Mouse (Mus musculus): ENCODE measurements around the gene Fam187b. TPM values are rescaled to one million over a fixed set of nuclear protein-coding genes. Genes with fewer than 3 reads are reported as not detected.

Fam187b gene
- polyA plus RNA-seq, 1 experiment from 2014 or later: 0.38 TPM

DNA sequence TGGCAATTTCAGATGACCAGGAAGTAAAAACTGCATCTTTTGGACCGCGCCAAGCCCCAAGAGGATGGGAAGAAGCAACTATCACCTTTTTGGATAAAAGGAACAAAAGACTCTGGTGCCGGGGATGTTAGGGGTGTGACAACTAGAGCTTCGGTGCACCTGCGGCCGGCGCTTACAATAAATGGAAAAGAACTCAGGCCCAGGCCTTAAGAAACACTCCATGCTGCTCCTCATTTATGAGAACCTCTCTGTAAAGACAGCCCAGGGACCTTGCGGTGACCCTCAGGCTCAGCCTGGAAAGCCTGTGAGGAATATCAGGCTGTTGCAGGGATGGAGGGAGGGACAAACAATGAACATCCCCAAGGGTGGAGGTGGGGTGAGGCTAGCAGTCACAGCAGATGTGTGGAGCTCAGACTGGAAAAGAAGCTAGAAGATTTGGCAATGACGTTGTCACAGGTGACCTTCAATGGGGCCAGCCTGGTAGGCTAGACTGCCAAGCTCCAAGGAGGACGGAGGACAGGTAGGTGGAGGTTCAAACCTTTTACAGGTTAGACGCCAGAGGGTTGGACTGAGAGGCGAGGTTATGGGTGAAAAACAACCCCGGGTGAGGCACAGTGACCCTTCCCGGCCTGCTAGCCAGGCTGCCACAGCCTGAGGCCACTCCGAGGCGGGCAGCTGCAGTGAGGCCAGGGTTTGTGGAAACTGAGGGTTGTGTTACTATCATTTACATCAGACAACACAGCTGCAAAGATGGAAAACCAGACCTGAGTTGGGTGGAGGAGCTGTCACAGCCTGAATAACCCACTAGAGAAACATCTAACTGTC is 20.9 kb upstream of the Fam187b start:
- H3K4me3 ChIP-seq (replicated peaks): no peak overlapping the region
- no peak overlapping the region for H3K27ac ChIP-seq
- no peak overlapping the region for H3K9ac ChIP-seq (replicated peaks)
- 95% methylated on average over 16 of the region's 16 CpGs for WGBS
- no peak for ATAC-seq
- H3K36me3 ChIP-seq: peaks cover 59% of the 10 kb centered on the region
- no peak overlapping the region for H3K4me2 ChIP-seq (replicated peaks)
- no peaks in the 10 kb centered on the region for H3K27me3 ChIP-seq
- peaks cover 11% of the 10 kb centered on the region for H3K4me1 ChIP-seq (replicated peaks)
- no peaks in the 10 kb centered on the region for H3K9me3 ChIP-seq

DNA sequence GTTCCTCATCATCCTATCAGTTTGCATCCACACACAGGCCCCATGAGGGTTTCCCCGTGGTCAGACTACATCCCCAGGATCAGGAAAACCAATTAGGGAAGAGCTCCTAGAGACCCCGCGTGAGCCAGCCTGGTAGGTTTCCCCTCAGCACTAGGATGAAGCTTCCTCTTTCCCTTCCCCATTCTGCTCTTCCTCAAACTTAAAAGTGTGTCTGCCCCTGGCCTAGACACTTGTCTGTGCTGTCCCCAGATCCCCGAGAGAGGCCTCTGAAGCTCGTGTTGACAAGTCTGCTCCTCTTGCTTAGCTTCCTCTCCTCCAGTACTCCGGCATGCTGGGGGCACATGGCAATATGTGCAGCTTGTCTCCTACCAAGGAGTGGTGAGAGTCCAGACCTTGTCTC is 20.1 kb upstream of the Fam187b start:
- Histone ChIP-seq H3K9ac (replicated peaks) (no peak overlapping the region), H3K4me1 (replicated peaks) (peaks cover 19% of the 10 kb centered on the region), H3K27ac (no peak overlapping the region), H3K9me3 (no peaks in the 10 kb centered on the region), H3K4me3 (replicated peaks) (no peak overlapping the region), H3K4me2 (replicated peaks) (no peak overlapping the region), H3K27me3 (no peaks in the 10 kb centered on the region), H3K36me3 (peaks cover 59% of the 10 kb centered on the region)
- no peak for ATAC-seq
- WGBS: 95% methylated on average over 6 of the region's 6 CpGs

DNA sequence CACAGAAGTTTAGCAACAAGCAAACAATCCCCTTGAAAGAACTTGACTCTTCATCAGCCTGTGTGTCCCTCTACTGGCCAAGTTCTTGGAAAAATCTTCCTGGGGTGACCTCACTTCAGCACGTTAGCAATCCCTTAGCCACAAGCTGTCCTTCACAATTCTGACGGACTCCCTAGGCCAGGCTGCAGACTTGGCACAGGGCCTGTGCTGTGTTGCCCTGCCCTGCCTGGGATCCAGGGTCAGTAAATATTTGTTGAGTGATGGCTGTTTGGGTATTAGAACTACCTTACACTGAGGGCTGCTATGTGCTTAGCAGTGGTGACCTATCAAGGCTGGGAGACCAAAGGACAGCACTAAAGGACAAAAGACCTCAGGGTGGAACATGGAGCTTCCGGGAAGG is 19.6 kb upstream of the Fam187b start:
- Histone ChIP-seq H3K4me2 (replicated peaks) (no peak overlapping the region), H3K4me1 (replicated peaks) (peaks cover 25% of the 10 kb centered on the region), H3K36me3 (peaks cover 55% of the 10 kb centered on the region), H3K9ac (replicated peaks) (no peak overlapping the region), H3K4me3 (replicated peaks) (no peak overlapping the region), H3K27ac (no peak overlapping the region), H3K27me3 (no peaks in the 10 kb centered on the region), H3K9me3 (no peaks in the 10 kb centered on the region)
- ATAC-seq: no peak
- 89% methylated on average over 3 of the region's 3 CpGs for WGBS

DNA sequence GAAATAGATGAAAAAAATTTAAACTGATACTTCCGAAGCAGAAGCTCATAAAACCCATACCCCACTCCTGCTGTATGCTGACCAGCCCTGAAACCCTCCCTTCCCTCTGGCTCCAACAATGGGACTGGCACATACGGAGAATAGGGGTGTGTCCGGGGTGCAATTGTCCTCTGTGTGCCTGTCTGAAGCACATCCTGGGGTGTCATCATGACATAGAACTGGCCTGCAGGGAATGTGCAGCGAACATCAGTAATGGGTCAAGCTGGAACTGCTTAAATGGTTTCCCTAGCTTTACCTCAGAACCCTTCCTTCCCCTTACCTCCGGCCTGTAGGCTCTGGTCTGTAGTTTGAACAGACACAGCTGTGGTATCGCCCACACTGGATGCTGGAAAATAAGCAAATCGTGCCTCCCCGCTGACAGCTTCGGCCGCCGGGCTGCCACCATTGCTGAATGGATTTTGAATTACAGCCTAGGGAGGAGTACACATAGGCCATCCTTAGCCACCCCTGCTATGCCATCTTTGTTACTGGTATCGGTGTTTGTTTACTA is 18.5 kb upstream of the Fam187b start:
- peaks cover 47% of the 10 kb centered on the region for H3K36me3 ChIP-seq
- H3K9me3 ChIP-seq: no peaks in the 10 kb centered on the region
- H3K4me2 ChIP-seq (replicated peaks): peak overlapping the region; percentile 74
- H3K4me1 ChIP-seq (replicated peaks): peaks cover 32% of the 10 kb centered on the region
- 93% methylated on average over 12 of the region's 12 CpGs for WGBS
- no peaks in the 10 kb centered on the region for H3K27me3 ChIP-seq
- ATAC-seq: no peak
- peak overlapping the region; percentile 95 for H3K4me3 ChIP-seq (replicated peaks)
- H3K27ac ChIP-seq: peak overlapping the region; percentile 99; the same call in 1 of the 2 replicates
- 0 out of 2 replicates have a peak overlapping the region, but pooled peaks have one; percentile 98 for H3K9ac ChIP-seq (replicated peaks)

DNA sequence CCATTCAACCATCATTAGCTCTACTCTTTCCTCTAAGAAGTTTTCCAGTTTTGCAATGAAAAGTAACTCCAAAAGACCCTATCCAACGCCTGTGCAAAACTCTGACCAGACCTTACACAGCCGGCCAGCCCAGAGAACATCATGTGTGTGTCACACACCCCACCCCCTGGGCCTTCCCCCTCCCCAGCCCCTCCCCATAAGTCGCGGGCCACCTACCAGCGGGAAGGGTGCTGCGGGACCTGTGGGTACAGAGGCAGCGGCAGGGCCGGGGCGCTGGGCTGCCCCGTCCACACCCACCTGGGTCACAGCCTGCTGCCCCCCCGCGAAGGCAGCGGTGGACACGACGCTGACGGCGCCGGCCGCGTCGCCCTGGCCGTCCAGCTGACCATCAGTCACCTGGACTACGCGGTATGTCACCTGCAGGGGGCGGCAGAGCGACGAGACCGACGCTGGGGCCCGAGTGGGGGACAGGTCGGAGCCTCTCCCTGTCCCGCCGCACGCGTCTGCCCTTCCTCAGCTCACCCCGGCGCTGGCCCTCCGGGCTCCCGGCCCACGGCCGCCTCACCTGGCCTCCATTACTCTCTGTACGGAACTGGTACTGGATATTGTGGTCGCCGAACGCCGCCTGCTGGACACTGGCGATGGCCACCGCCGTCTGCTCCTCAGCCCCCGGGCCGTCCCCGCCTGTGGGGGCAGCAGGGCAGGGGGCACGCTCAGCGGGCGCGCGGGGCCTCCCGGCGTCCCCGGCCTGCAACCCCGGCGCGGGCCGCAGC is 17.8 kb upstream of the Fam187b start:
- Histone ChIP-seq H3K4me2 (replicated peaks) (peak overlapping the region; percentile 74), H3K27me3 (no peaks in the 10 kb centered on the region), H3K9ac (replicated peaks) (peak overlapping the region; percentile 98), H3K4me1 (replicated peaks) (peaks cover 32% of the 10 kb centered on the region), H3K36me3 (peaks cover 39% of the 10 kb centered on the region), H3K27ac (peak overlapping the region; percentile 99), H3K4me3 (replicated peaks) (peak overlapping the region; percentile 95), H3K9me3 (no peaks in the 10 kb centered on the region)
- WGBS: under 1% methylated on average over 63 of the region's 64 CpGs
- peak; percentile 78 for ATAC-seq

DNA sequence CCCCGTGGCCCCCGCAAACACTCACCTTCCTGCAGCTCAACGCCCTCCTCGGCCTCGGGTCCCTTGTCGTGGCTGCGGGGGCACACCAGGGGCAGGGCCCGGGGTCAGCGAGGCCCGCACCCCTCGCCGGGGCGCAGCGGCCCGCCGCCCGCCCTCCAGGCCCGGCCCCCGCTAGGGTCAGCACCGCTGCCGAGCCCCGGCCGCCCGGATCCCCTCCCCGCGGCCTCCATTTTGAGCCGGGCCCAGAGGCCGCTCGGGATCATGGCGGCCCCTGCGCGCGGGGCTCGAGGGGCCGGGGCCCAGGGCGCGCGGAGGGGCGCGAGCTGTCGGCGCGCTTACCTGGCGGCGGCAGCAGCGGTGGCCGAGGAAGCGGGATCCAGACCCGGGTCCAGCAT is 17.2 kb upstream of the Fam187b start:
- peak overlapping the region; percentile 95 for H3K4me3 ChIP-seq (replicated peaks)
- WGBS: 1% methylated on average over 14 of the region's 49 CpGs
- H3K27ac ChIP-seq: peak overlapping the region; percentile 99
- peaks cover 34% of the 10 kb centered on the region for H3K36me3 ChIP-seq
- peak overlapping the region; percentile 98 for H3K9ac ChIP-seq (replicated peaks)
- peaks cover 32% of the 10 kb centered on the region for H3K4me1 ChIP-seq (replicated peaks)
- ATAC-seq: peak; percentile 44
- no peaks in the 10 kb centered on the region for H3K9me3 ChIP-seq
- no peaks in the 10 kb centered on the region for H3K27me3 ChIP-seq
- H3K4me2 ChIP-seq (replicated peaks): peak overlapping the region; percentile 74

DNA sequence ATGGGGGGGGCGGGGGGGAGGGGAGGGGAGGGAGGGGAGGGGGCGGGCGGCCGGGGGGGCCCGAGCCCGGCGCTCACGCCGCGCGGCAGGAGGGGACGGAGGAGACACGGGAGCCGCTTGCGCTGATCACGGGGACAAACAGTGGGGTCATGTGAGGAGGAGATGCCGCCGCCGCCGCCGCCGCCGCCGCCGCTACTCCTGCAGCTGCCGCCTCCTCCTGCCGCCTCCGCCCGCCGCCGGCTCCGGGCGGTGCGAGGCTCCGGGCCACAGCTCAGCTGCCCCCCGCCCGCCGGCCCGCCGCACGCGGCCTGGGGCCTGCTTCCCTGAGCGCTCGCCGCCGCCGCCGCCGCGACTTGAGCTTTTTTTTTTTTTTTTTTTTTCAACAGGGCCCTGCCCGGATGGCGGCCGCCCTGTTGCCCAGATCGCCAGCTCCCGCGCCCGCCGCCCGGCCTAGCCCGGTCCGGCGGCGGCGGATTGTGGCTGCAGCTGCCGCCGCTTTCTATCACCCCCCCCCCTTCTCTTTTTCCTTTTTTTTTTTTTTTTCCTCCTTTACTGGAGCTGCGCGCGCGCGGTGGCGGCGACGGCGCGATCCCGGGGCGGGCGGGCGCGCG is 16.7 kb upstream of the Fam187b start, which contains the start of gene Usf2:
Usf2 (minus strand) TSS at position 48 of the 611 bp plus-strand sequence.
- Histone ChIP-seq H3K4me3 (replicated peaks) (peak within 1 kb of the TSS; percentile 95), H3K4me2 (replicated peaks) (peak within 1 kb of the TSS; percentile 74), H3K36me3 (peaks cover 33% of the 10 kb centered on the region), H3K27me3 (no peaks in the 10 kb centered on the region), H3K9ac (replicated peaks) (peak within 1 kb of the TSS; percentile 98), H3K4me1 (replicated peaks) (peaks cover 32% of the 10 kb centered on the region), H3K9me3 (no peaks in the 10 kb centered on the region), H3K27ac (peak within 1 kb of the TSS; percentile 99)
- peak; percentile 49 for ATAC-seq
- under 1% methylated on average over 58 of the region's 82 CpGs for WGBS

DNA sequence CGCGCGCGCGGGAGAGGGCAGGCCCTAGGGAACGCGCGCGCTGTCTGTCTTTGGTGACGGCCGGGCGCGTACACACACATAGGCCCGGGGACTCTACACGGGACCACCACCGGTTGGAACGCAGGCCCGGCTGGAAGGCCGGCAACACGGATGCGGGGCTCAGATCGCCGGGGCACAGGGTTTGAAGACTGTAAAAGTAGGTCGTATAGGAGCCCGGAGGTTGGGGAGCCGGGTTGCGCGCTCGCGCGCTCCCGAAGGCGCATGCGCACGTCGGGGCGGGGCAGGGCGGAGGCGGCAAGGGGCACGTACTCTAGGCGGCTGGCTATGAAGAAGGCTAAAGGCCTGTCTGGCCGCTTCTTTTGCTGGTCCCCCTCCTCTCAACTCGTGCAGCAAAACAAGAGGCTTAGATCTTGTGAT is 16.2 kb upstream of the Fam187b start:
- Histone ChIP-seq H3K27me3 (no peaks in the 10 kb centered on the region), H3K4me1 (replicated peaks) (peaks cover 32% of the 10 kb centered on the region), H3K9ac (replicated peaks) (peak overlapping the region; percentile 98), H3K4me2 (replicated peaks) (peak overlapping the region; percentile 74), H3K27ac (peak overlapping the region; percentile 99), H3K4me3 (replicated peaks) (peak overlapping the region; percentile 95), H3K9me3 (no peaks in the 10 kb centered on the region), H3K36me3 (peaks cover 28% of the 10 kb centered on the region)
- ATAC-seq: peak; percentile 64
- under 1% methylated on average over 43 of the region's 43 CpGs for whole genome bisulfite sequencing

DNA sequence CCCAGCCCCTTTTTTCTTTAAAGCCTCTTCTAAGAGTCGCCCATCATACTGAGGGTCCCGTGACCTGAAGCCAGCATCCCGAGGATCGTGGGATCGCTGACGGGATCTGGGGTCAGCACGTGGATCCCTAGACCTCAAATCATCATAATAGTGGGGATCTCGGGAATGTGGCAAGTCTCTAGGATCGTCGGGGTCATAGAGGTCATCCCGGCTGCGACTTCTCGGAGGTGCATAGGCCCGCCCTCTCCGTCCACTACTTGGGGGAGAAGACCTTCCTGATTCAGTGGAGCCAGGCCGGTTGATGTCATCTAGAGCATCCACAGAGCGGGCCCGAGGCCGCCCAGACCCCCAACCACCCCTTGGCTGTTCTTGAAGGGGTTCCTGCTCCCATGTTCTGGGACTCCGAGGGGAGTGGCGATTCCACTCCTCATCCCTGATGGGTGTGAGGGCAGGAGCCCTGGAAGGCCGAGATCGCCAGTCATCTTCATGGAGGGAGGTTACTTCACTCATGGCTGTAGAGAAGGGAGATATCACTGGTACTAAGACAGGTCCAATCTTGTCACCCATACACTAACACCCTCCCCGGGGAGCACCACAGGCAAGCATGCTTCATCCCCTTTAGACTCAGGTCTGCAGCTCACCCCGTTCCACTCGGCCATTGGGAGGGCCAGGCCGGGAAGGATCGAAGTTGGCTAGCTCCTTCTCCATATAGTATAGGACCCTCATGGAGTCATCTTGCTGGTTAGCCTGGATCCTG is 15.3 kb upstream of the Fam187b start:
- no peak for ATAC-seq
- Histone ChIP-seq H3K4me2 (replicated peaks) (peak overlapping the region; percentile 74), H3K9ac (replicated peaks) (peak overlapping the region; percentile 98), H3K4me1 (replicated peaks) (peaks cover 32% of the 10 kb centered on the region), H3K27me3 (no peaks in the 10 kb centered on the region), H3K9me3 (no peaks in the 10 kb centered on the region), H3K36me3 (peaks cover 18% of the 10 kb centered on the region), H3K4me3 (replicated peaks) (peak overlapping the region; percentile 95), H3K27ac (peak overlapping the region; percentile 99)
- 74% methylated on average over 28 of the region's 28 CpGs for WGBS

DNA sequence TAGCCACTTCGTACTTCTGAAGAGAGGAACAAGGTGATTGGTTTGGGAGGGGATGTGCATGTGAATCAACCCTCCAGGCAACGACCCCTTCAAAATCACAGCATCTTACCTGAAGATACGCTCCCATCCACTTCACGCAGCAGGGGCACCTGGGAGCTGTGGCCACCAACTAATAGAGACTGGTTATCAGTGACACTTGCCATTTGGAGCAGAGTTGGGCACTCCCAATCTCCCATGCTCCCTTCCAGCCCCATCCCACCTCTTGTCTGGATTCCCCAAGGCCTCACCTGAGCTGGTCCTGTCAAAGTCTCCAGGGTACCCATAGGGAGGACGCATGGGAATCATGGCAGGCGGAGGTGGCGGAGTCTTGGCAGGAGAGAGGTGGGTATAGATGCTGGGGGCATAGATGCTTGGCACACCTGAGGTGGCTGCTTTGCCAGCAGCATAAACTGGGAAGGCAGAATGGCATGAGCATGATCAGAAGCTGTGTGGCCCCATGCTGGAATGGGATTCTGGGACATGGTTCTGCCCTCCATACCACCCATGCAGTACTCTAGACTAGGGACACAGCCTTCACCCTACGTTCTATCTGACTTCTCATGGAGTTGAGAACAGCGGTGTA is 14.6 kb upstream of the Fam187b start:
- peaks cover 12% of the 10 kb centered on the region for H3K36me3 ChIP-seq
- no peak overlapping the region for H3K4me2 ChIP-seq (replicated peaks)
- H3K9me3 ChIP-seq: no peaks in the 10 kb centered on the region
- H3K9ac ChIP-seq (replicated peaks): no peak overlapping the region
- peaks cover 32% of the 10 kb centered on the region for H3K4me1 ChIP-seq (replicated peaks)
- no peak for ATAC-seq
- H3K4me3 ChIP-seq (replicated peaks): no peak overlapping the region
- H3K27me3 ChIP-seq: no peaks in the 10 kb centered on the region
- WGBS: 97% methylated on average over 9 of the region's 9 CpGs
- H3K27ac ChIP-seq: no peak overlapping the region
